Mouse (Mus musculus): ENCODE measurements at regions not wholly inside any gene's neighbourhood (a gene's known extent, or its start where the extent isn't known, plus 50 kb on each side); places are given as distances from the start of the nearest gene placed in this dataset.

- DNase-seq: no peak
- intact Hi-C loops (cut with DNase I): no loop called here
Observed at GRCm38 (mm10) chr11:110880971-110881370, 86.9 kb upstream of the Kcnj16 start.

GRCm38 (mm10) chr11:110889354-110890151, 78.3 kb upstream of the Kcnj16 start:
- intact Hi-C loops (cut with DNase I): no loop called here

GRCm38 (mm10) chr11:110890411-110890810, 77.4 kb upstream of the Kcnj16 start:
- no peak for DNase-seq
- intact Hi-C loops (cut with DNase I): no loop called here

More at GRCm38 (mm10) chr11:110889354-110890151, 78.3 kb upstream of the Kcnj16 start:
- no peak for DNase-seq

- intact Hi-C loops (cut with DNase I): no loop called here
- DNase-seq: no peak
Observed at GRCm38 (mm10) chr11:110902918-110903317, 64.9 kb upstream of the Kcnj16 start.
